Mouse (Mus musculus) spleen, adult 2 months (tissue): ENCODE measurements at regions not wholly inside any gene's neighbourhood (a gene's known extent, or its start where the extent isn't known, plus 50 kb on each side); places are given as distances from the start of the nearest gene placed in this dataset.

Experiments
- CTCF ChIP-seq: fragments of 200-500 bp; IDR thresholded peaks from 2 replicates; pipeline ENCODE4 v1.5.1; 2011; ENCODE audit warnings: mild to moderate bottlenecking, inconsistent platforms; ENCODE audit not compliant: insufficient read depth, insufficient read length, insufficient replicate concordance; ENCODE audit errors: extremely low read depth
- POLR2A ChIP-seq: fragments of 200-500 bp; IDR thresholded peaks from 2 replicates; pipeline ENCODE4 v1.6.1; 2011; ENCODE audit warnings: low read depth, low read length, inconsistent platforms

- TF ChIP-seq POLR2A (no peak), CTCF (no peak)
Measured at GRCm38 (mm10) chr8:103950460-103950859, 151.0 kb upstream of the Cdh5 start.
